Mouse (Mus musculus) cortical plate, adult 2 months (tissue): ENCODE data around the gene Map3k14.
"Not testable (repeated sequence)": the region's sequence is repeated elsewhere in the genome, so short reads cannot be mapped to it uniquely, and the experiment has no call there.

ENCODE experiments used
- CTCF ChIP-seq: fragments of 200-500 bp; IDR thresholded peaks from 2 replicates; pipeline ENCODE4 v1.5.1; 2011; ENCODE audit warnings: mild to moderate bottlenecking, control low read depth, low read length; ENCODE audit not compliant: insufficient read depth; ENCODE audit errors: extremely low read depth
- POLR2A ChIP-seq: fragments of 200-500 bp; IDR thresholded peaks from 2 replicates; pipeline ENCODE4 v1.6.1; 2011; ENCODE audit warnings: mild to moderate bottlenecking, low read length, control low read depth; ENCODE audit not compliant: insufficient read depth; ENCODE audit errors: extremely low read depth

GRCm38 (mm10) chr11:103222718-103223117, 44.6 kb downstream of the Map3k14 start:
- TF ChIP-seq CTCF, POLR2A: not testable (repeated sequence)
